Mouse (Mus musculus) frontal cortex, adult 2 months (tissue): ENCODE data around the gene Vmn1r226. TPM values are rescaled to one million over a fixed set of nuclear protein-coding genes. Genes with fewer than 3 reads are reported as not detected.

Experiments
- DNase-seq, 2 experiments: peaks; one replicate each; pipeline ENCODE4 v3.0.0; 2022; ENCODE audit warnings: low spot score in 1 of 2; ENCODE audit errors: extremely low spot score in 1 of 2
- polyA plus RNA-seq: library from polyadenylated mRNA; depleted of rRNA; stranded (reverse); fragments of >200 nt; gene quantifications from 2 replicates; pipeline ENCODE4 v1.2.3, GENCODE M21; 2012; rRNA removed

Gene Vmn1r226
- not detected in 2 replicates for polyA plus RNA-seq

- no peak for DNase-seq
These were observed at the start of gene Vmn1r226 for GRCm38 (mm10) chr17:20682543-20682942. Gene Vmn1r226, plus strand, starts transcription at chr17:20682843.

DNA sequence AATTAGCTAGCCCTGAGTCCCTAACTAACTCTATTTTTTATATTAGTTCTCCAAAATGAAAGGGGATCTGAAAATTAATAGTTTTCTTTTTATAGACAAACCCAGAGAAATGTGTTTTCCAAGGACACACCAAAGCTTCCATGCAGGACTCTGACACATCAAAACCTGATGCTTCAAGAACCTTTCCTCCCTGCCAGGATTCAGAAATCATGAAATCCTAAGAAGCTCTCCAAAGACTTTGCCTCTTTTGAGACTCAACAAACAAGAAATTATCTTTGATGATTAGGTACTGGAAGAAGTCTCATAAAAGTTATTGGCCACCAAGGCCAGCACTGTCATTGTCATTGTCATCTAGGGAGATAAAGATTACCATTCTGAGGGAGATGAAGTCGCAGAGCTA, 46.9 kb downstream of the Vmn1r226 start, which contains the start of gene Vmn1r227:
Gene Vmn1r227, plus strand, starts transcription at position 301 of the 400 bp plus-strand sequence.
- DNase-seq = no peak

Other genes starting within 250 kb of the Vmn1r226 start
- gene Vmn2r108, start 201.5 kb upstream of the Vmn1r226 start, polyA plus RNA-seq = not detected in 2 replicates
- not detected in 2 replicates for gene Vmn1r225, start 184.7 kb upstream of the Vmn1r226 start, polyA plus RNA-seq
- not detected in 2 replicates for gene Vmn2r109, start 118.1 kb upstream of the Vmn1r226 start, polyA plus RNA-seq
- gene Vmn2r110, start 86.4 kb upstream of the Vmn1r226 start, polyA plus RNA-seq = not detected in 2 replicates
- gene Fpr-rs3, start 58.0 kb upstream of the Vmn1r226 start, polyA plus RNA-seq = not detected in 2 replicates
- gene Vmn1r227, start 47.0 kb downstream of the Vmn1r226 start, polyA plus RNA-seq = not detected in 2 replicates
- not detected in 2 replicates for gene Vmn1r228, start 103.3 kb downstream of the Vmn1r226 start, polyA plus RNA-seq
- not detected in 2 replicates for gene Vmn1r229, start 128.7 kb downstream of the Vmn1r226 start, polyA plus RNA-seq
- gene Vmn1r230, start 157.6 kb downstream of the Vmn1r226 start, polyA plus RNA-seq = not detected in 2 replicates
- gene Vmn1r231, start 222.2 kb downstream of the Vmn1r226 start, polyA plus RNA-seq = not detected in 2 replicates
- gene Vmn1r232, start 236.9 kb downstream of the Vmn1r226 start, polyA plus RNA-seq = not detected in 2 replicates